Mouse (Mus musculus) kidney, embryonic 15.5 days (tissue): ENCODE results near the gene Tex101. TPM values are rescaled to one million over a fixed set of nuclear protein-coding genes. Genes with fewer than 3 reads are reported as not detected.
"Not testable (repeated sequence)": the region's sequence is repeated elsewhere in the genome, so short reads cannot be mapped to it uniquely, and the experiment has no call there.

Source experiments
- ATAC-seq: fragments of 200-750 bp; cut with Nextera tagmentation; replicated peaks from 2 replicates; pipeline ENCODE4 v1.8.0; 2017; ENCODE audit warnings: moderate TSS enrichment; ENCODE audit not compliant: low FRiP score
- H3K27ac ChIP-seq: fragments of 300-500 bp; sonication (generic); 2 replicates; pipeline ENCODE4 v1.5.1; 2015; ENCODE audit warnings: mild to moderate bottlenecking, inconsistent platforms
- H3K27me3 ChIP-seq: fragments of 300-500 bp; sonication (generic); 2 replicates; pipeline ENCODE4 v1.6.1; 2015; ENCODE audit warnings: inconsistent platforms
- H3K36me3 ChIP-seq: fragments of 300-500 bp; sonication (generic); 2 replicates; pipeline ENCODE4 v1.6.1; 2015; ENCODE audit warnings: inconsistent platforms
- H3K4me1 ChIP-seq: fragments of 300-500 bp; sonication (generic); 2 replicates; pipeline ENCODE4 v1.6.1; 2015; ENCODE audit warnings: inconsistent platforms
- H3K4me2 ChIP-seq: fragments of 300-500 bp; sonication (generic); 2 replicates; pipeline ENCODE4 v1.6.1; 2015; ENCODE audit warnings: moderate library complexity, mild to moderate bottlenecking, inconsistent platforms
- H3K4me3 ChIP-seq: fragments of 300-500 bp; sonication (generic); replicated peaks from 2 replicates; pipeline ENCODE4 v1.5.1; 2015; ENCODE audit warnings: mild to moderate bottlenecking, inconsistent platforms
- H3K9ac ChIP-seq: fragments of 300-500 bp; sonication (generic); 2 replicates; pipeline ENCODE4 v1.6.1; 2015; ENCODE audit warnings: mild to moderate bottlenecking, inconsistent platforms
- H3K9me3 ChIP-seq: fragments of 300-500 bp; sonication (generic); replicated peaks from 2 replicates; pipeline ENCODE4 v1.6.1; 2016; ENCODE audit warnings: inconsistent platforms
- WGBS: fragments of 180-500 bp; shearing (Covaris S2); methylation state at CpG from one replicate; pipeline ENCODE4 v1.1.7; 2015; ENCODE audit warnings: mixed read lengths; 5-methylcytosine and 5-hydroxymethylcytosine counted together
- polyA plus RNA-seq: library from polyadenylated mRNA; unstranded; fragments of >200 nt; fragmentation: Nextera tagmentation; extraction: Ambion mirVana; gene quantifications from 2 replicates; pipeline ENCODE4 v1.2.1, GENCODE M21; 2015

Gene Tex101
- polyA plus RNA-seq, 1 experiment from 2014 or later, result not detected

- whole genome bisulfite sequencing, result 86% methylated on average over 10 of the region's 10 CpGs
- Histone ChIP-seq H3K36me3 (no peaks in the 10 kb centered on the region), H3K9me3 (no peaks in the 10 kb centered on the region), H3K4me3 (no peak overlapping the region), H3K4me2 (no peak overlapping the region), H3K27me3 (peaks cover 2% of the 10 kb centered on the region; the same call in 1 of the 2 replicates), H3K4me1 (peaks cover 19% of the 10 kb centered on the region), H3K9ac (no peak overlapping the region), H3K27ac (no peak overlapping the region)
- no peak for ATAC-seq
Measured at GRCm38 (mm10) chr7:24630116-24630880, 46.2 kb downstream of the Tex101 start.

- no peaks in the 10 kb centered on the region for H3K27me3 ChIP-seq
- peaks cover 19% of the 10 kb centered on the region for H3K4me1 ChIP-seq
- no peak overlapping the region for H3K4me3 ChIP-seq
- H3K27ac ChIP-seq, result peak overlapping the region; percentile 76
- H3K9ac ChIP-seq, result no peak overlapping the region
- H3K4me2 ChIP-seq, result peak overlapping the region; percentile 68; the same call in 1 of the 2 replicates
- H3K36me3 ChIP-seq, result no peaks in the 10 kb centered on the region
- H3K9me3 ChIP-seq, result no peaks in the 10 kb centered on the region
- no peak for ATAC-seq
- 67% methylated on average over 4 of the region's 4 CpGs for WGBS
Measured at GRCm38 (mm10) chr7:24629672-24630071, 46.8 kb downstream of the Tex101 start.

GRCm38 (mm10) chr7:24628685-24629610, 47.5 kb downstream of the Tex101 start:
- WGBS, result 8% methylated on average over 33 of the region's 33 CpGs
- Histone ChIP-seq H3K27me3 (no peaks in the 10 kb centered on the region), H3K4me3 (peak overlapping the region; percentile 36), H3K4me1 (peaks cover 19% of the 10 kb centered on the region), H3K27ac (peak overlapping the region; percentile 76), H3K9me3 (no peaks in the 10 kb centered on the region), H3K9ac (peak overlapping the region; percentile 31; the same call in 1 of the 2 replicates), H3K4me2 (peak overlapping the region; percentile 68), H3K36me3 (no peaks in the 10 kb centered on the region)
- peak; percentile 93 for ATAC-seq

- Histone ChIP-seq H3K27me3 (no peaks in the 10 kb centered on the region), H3K9ac (no peak overlapping the region), H3K4me1 (peaks cover 10% of the 10 kb centered on the region; the same call in 1 of the 2 replicates), H3K4me3 (no peak overlapping the region), H3K4me2 (no peak overlapping the region), H3K36me3 (0 out of 2 replicates have a peak, but pooled peaks cover 7% of the 10 kb centered on the region), H3K27ac (no peak overlapping the region), H3K9me3 (no peaks in the 10 kb centered on the region; the same call in 1 of the 2 replicates)
- no peak for ATAC-seq
- WGBS, result 83% methylated on average over 6 of the region's 6 CpGs
Measured at GRCm38 (mm10) chr7:24622967-24623366, 53.5 kb downstream of the Tex101 start.

GRCm38 (mm10) chr7:24621193-24621592, 55.3 kb downstream of the Tex101 start:
- Histone ChIP-seq H3K4me1 (peaks cover 4% of the 10 kb centered on the region; the same call in 1 of the 2 replicates), H3K4me3 (no peak overlapping the region), H3K27ac (no peak overlapping the region), H3K4me2 (no peak overlapping the region), H3K27me3 (no peaks in the 10 kb centered on the region), H3K9ac (no peak overlapping the region), H3K36me3 (0 out of 2 replicates have a peak, but pooled peaks cover 7% of the 10 kb centered on the region), H3K9me3 (no peaks in the 10 kb centered on the region; the same call in 1 of the 2 replicates)
- 78% methylated on average over 3 of the region's 3 CpGs for WGBS
- no peak for ATAC-seq

GRCm38 (mm10) chr7:24619671-24620397, 56.6 kb downstream of the Tex101 start:
- Histone ChIP-seq H3K27ac (no peak overlapping the region), H3K4me2 (no peak overlapping the region), H3K4me3 (no peak overlapping the region), H3K27me3 (no peaks in the 10 kb centered on the region), H3K36me3 (0 out of 2 replicates have a peak, but pooled peaks cover 7% of the 10 kb centered on the region), H3K4me1 (no peaks in the 10 kb centered on the region), H3K9ac (no peak overlapping the region), H3K9me3 (no peaks in the 10 kb centered on the region; the same call in 1 of the 2 replicates)
- 66% methylated on average over 13 of the region's 13 CpGs for WGBS
- ATAC-seq, result no peak

GRCm38 (mm10) chr7:24618374-24618773, 58.1 kb downstream of the Tex101 start:
- ATAC-seq, H3K27ac ChIP-seq, H3K4me3 ChIP-seq, H3K27me3 ChIP-seq, H3K4me1 ChIP-seq, H3K4me2 ChIP-seq, H3K36me3 ChIP-seq, H3K9ac ChIP-seq, H3K9me3 ChIP-seq: not testable (repeated sequence)
- 92% methylated on average over 8 of the region's 8 CpGs for WGBS

Other genes starting within 250 kb of the Tex101 start
- gene Irgc1, start 224.4 kb downstream of the Tex101 start, polyA plus RNA-seq, result not detected in 2 replicates
- 14.4 and 15.3 TPM in 2 replicates for gene Plaur, start 214.2 kb downstream of the Tex101 start, polyA plus RNA-seq
- 6.8 and 7.3 TPM in 2 replicates for gene Cadm4, start 194.7 kb downstream of the Tex101 start, polyA plus RNA-seq
- 61.6 and 66.6 TPM in 2 replicates for gene Zfp428, start 169.7 kb downstream of the Tex101 start, polyA plus RNA-seq
- 0.48 and 0.68 TPM in 2 replicates for gene AC161166.1, start 164.2 kb downstream of the Tex101 start, polyA plus RNA-seq
- 7.4 and 8.3 TPM in 2 replicates for gene Irgq, start 146.0 kb downstream of the Tex101 start, polyA plus RNA-seq
- gene Pinlyp, start 130.6 kb downstream of the Tex101 start, polyA plus RNA-seq, result 0.31 and 0.33 TPM in 2 replicates
- gene Xrcc1, start 130.4 kb downstream of the Tex101 start, polyA plus RNA-seq, result 117 and 137 TPM in 2 replicates
- 46.8 and 48.4 TPM in 2 replicates for gene Ethe1, start 89.1 kb downstream of the Tex101 start, polyA plus RNA-seq
- 4.0 and 5.5 TPM in 2 replicates for gene Zfp575, start 89.0 kb downstream of the Tex101 start, polyA plus RNA-seq
- 0.15 and 0.17 TPM in 2 replicates for gene Phldb3, start 65.9 kb downstream of the Tex101 start, polyA plus RNA-seq
- gene Lypd3, start 40.1 kb downstream of the Tex101 start, polyA plus RNA-seq, result 1.0 and 1.2 TPM in 2 replicates
- gene BC049730, start 32.6 kb upstream of the Tex101 start, polyA plus RNA-seq, result not detected in 2 replicates
- gene Gm4763, start 50.2 kb upstream of the Tex101 start, polyA plus RNA-seq, result not detected in 2 replicates
- 0.36 and 0.38 TPM in 2 replicates for gene Cd177, start 83.6 kb upstream of the Tex101 start, polyA plus RNA-seq
- not detected in 2 replicates for gene Ceacam10, start 100.5 kb upstream of the Tex101 start, polyA plus RNA-seq
- 15.3 TPM in 2 replicates for gene Gm9844, start 185.5 kb upstream of the Tex101 start, polyA plus RNA-seq
- gene Lypd4, start 193.3 kb upstream of the Tex101 start, polyA plus RNA-seq, result not detected in 2 replicates
- not detected in 2 replicates for gene Dmrtc2, start 193.4 kb upstream of the Tex101 start, polyA plus RNA-seq
- 2,383 and 2,806 TPM in 2 replicates for gene Rps19, start 207.7 kb upstream of the Tex101 start, polyA plus RNA-seq
- 1.8 TPM in 2 replicates for gene Cd79a, start 220.7 kb upstream of the Tex101 start, polyA plus RNA-seq
- gene Arhgef1, start 226.2 kb upstream of the Tex101 start, polyA plus RNA-seq, result 92.5 and 101 TPM in 2 replicates